Mouse (Mus musculus) embryonic facial prominence, embryonic 10.5 days (tissue): ENCODE results near the gene Ttc25. TPM values are rescaled to one million over a fixed set of nuclear protein-coding genes. Genes with fewer than 3 reads are reported as not detected.
"Not testable (repeated sequence)": the region's sequence is repeated elsewhere in the genome, so short reads cannot be mapped to it uniquely, and the experiment has no call there.

ENCODE experiments used
- DNase-seq: peaks from one replicate; pipeline ENCODE4 v3.0.0-alpha.2; 2017; ENCODE audit warnings: low spot score
- H3K27ac ChIP-seq: fragments of 300-500 bp; sonication (generic); replicated peaks from 2 replicates; pipeline ENCODE4 v1.5.1; 2016; ENCODE audit warnings: mild to moderate bottlenecking
- H3K27me3 ChIP-seq: fragments of 300-500 bp; sonication (generic); replicated peaks from 2 replicates; pipeline ENCODE4 v1.6.1; 2016; ENCODE audit warnings: low read depth, mild to moderate bottlenecking; ENCODE audit not compliant: poor library complexity, severe bottlenecking
- H3K36me3 ChIP-seq: fragments of 300-500 bp; sonication (generic); replicated peaks from 2 replicates; pipeline ENCODE4 v1.6.1; 2016; ENCODE audit warnings: mild to moderate bottlenecking, moderate library complexity
- H3K4me1 ChIP-seq: fragments of 300-500 bp; sonication (generic); 2 replicates; pipeline ENCODE4 v1.6.1; 2016
- H3K4me3 ChIP-seq: fragments of 300-500 bp; sonication (generic); 2 replicates; pipeline ENCODE4 v1.5.1; 2016; ENCODE audit warnings: mild to moderate bottlenecking, moderate library complexity
- H3K9me3 ChIP-seq: fragments of 300-500 bp; sonication (generic); 2 replicates; pipeline ENCODE4 v1.6.1; 2016; ENCODE audit warnings: mild to moderate bottlenecking
- WGBS: fragments of 180-500 bp; shearing (Covaris S2); methylation state at CpG from one replicate; pipeline ENCODE4 v1.1.7; 2016; 5-methylcytosine and 5-hydroxymethylcytosine counted together
- polyA plus RNA-seq: library from polyadenylated mRNA; unstranded; fragments of >200 nt; fragmentation: Nextera tagmentation; extraction: Ambion mirVana; gene quantifications from 2 replicates; pipeline ENCODE4 v1.2.1, GENCODE M21; 2016

The Ttc25 gene
- polyA plus RNA-seq, 1 experiment from 2014 or later = 1.4 TPM

GRCm38 (mm10) chr11:100577852-100578599 is 32.6 kb downstream of the Ttc25 start:
- DNase-seq = no peak
- Histone ChIP-seq H3K4me1 (peaks cover 17% of the 10 kb centered on the region), H3K27me3 (peaks cover 16% of the 10 kb centered on the region), H3K36me3 (peaks cover 67% of the 10 kb centered on the region), H3K4me3 (no peak overlapping the region), H3K9me3 (no peaks in the 10 kb centered on the region), H3K27ac (no peak overlapping the region)
- WGBS = 86% methylated on average over 8 of the region's 8 CpGs

GRCm38 (mm10) chr11:100579116-100579799 is 33.9 kb downstream of the Ttc25 start:
- Histone ChIP-seq H3K4me3 (no peak overlapping the region), H3K27me3 (peaks cover 15% of the 10 kb centered on the region), H3K9me3 (no peaks in the 10 kb centered on the region), H3K36me3 (peaks cover 79% of the 10 kb centered on the region), H3K27ac (no peak overlapping the region), H3K4me1 (peaks cover 17% of the 10 kb centered on the region)
- 93% methylated on average over 9 of the region's 9 CpGs for WGBS
- DNase-seq = no peak

GRCm38 (mm10) chr11:100580275-100580674 is 34.9 kb downstream of the Ttc25 start:
- H3K4me1 ChIP-seq = peaks cover 10% of the 10 kb centered on the region
- DNase-seq = no peak
- WGBS = 90% methylated on average over 13 of the region's 13 CpGs
- H3K9me3 ChIP-seq = no peaks in the 10 kb centered on the region
- H3K27ac ChIP-seq = no peak overlapping the region
- peaks cover 89% of the 10 kb centered on the region for H3K36me3 ChIP-seq
- H3K27me3 ChIP-seq = peaks cover 15% of the 10 kb centered on the region
- H3K4me3 ChIP-seq = no peak overlapping the region

GRCm38 (mm10) chr11:100581756-100582155 is 36.3 kb downstream of the Ttc25 start:
- no peak overlapping the region for H3K4me3 ChIP-seq
- DNase-seq = no peak
- 93% methylated on average over 4 of the region's 4 CpGs for WGBS
- H3K4me1 ChIP-seq = no peaks in the 10 kb centered on the region
- H3K27me3 ChIP-seq = 0 out of 2 replicates have a peak, but pooled peaks cover under 1% of the 10 kb centered on the region
- H3K27ac ChIP-seq = no peak overlapping the region
- H3K9me3 ChIP-seq = no peaks in the 10 kb centered on the region
- peaks cover 98% of the 10 kb centered on the region for H3K36me3 ChIP-seq

GRCm38 (mm10) chr11:100582413-100582812 is 37.0 kb downstream of the Ttc25 start:
- H3K9me3 ChIP-seq, H3K27me3 ChIP-seq, H3K4me3 ChIP-seq, H3K4me1 ChIP-seq, DNase-seq, H3K27ac ChIP-seq: not testable (repeated sequence)
- H3K36me3 ChIP-seq = peaks cover 98% of the 10 kb centered on the region
- WGBS = 94% methylated on average over 1 of the region's 1 CpGs

GRCm38 (mm10) chr11:100582836-100583235 is 37.4 kb downstream of the Ttc25 start:
- Histone ChIP-seq H3K4me3 (no peak overlapping the region), H3K27ac (no peak overlapping the region), H3K4me1 (no peaks in the 10 kb centered on the region), H3K36me3 (peaks cover 100% of the 10 kb centered on the region), H3K9me3 (no peaks in the 10 kb centered on the region), H3K27me3 (no peaks in the 10 kb centered on the region)
- DNase-seq = no peak
- WGBS = 93% methylated on average over 2 of the region's 2 CpGs

- Histone ChIP-seq H3K4me3 (no peak overlapping the region), H3K9me3 (no peaks in the 10 kb centered on the region), H3K4me1 (no peaks in the 10 kb centered on the region), H3K36me3 (peaks cover 100% of the 10 kb centered on the region), H3K27ac (no peak overlapping the region), H3K27me3 (no peaks in the 10 kb centered on the region)
- no peak for DNase-seq
- 92% methylated on average over 7 of the region's 7 CpGs for WGBS
These were observed 39.2 kb downstream of the Ttc25 start for GRCm38 (mm10) chr11:100584561-100584961.

GRCm38 (mm10) chr11:100585148-100585547 is 39.7 kb downstream of the Ttc25 start:
- no peaks in the 10 kb centered on the region for H3K4me1 ChIP-seq
- H3K27me3 ChIP-seq = no peaks in the 10 kb centered on the region
- no peak overlapping the region for H3K4me3 ChIP-seq
- 97% methylated on average over 3 of the region's 3 CpGs for WGBS
- DNase-seq = no peak
- no peaks in the 10 kb centered on the region for H3K9me3 ChIP-seq
- H3K27ac ChIP-seq = no peak overlapping the region
- H3K36me3 ChIP-seq = peaks cover 100% of the 10 kb centered on the region

GRCm38 (mm10) chr11:100588462-100588861 is 43.1 kb downstream of the Ttc25 start:
- Histone ChIP-seq H3K9me3 (no peaks in the 10 kb centered on the region), H3K27ac (no peak overlapping the region), H3K4me1 (no peaks in the 10 kb centered on the region), H3K4me3 (no peak overlapping the region), H3K36me3 (peaks cover 100% of the 10 kb centered on the region), H3K27me3 (no peaks in the 10 kb centered on the region)
- WGBS = 94% methylated on average over 2 of the region's 2 CpGs
- DNase-seq = no peak

- Histone ChIP-seq H3K36me3 (peaks cover 100% of the 10 kb centered on the region), H3K4me1 (no peaks in the 10 kb centered on the region), H3K9me3 (no peaks in the 10 kb centered on the region), H3K4me3 (no peak overlapping the region), H3K27me3 (no peaks in the 10 kb centered on the region), H3K27ac (no peak overlapping the region)
- WGBS = 87% methylated on average over 11 of the region's 11 CpGs
- DNase-seq = no peak
These were observed 47.1 kb downstream of the Ttc25 start for GRCm38 (mm10) chr11:100592346-100593046.

GRCm38 (mm10) chr11:100594608-100595007 is 49.2 kb downstream of the Ttc25 start:
- 93% methylated on average over 7 of the region's 7 CpGs for WGBS
- H3K27ac ChIP-seq = no peak overlapping the region
- H3K27me3 ChIP-seq = no peaks in the 10 kb centered on the region
- peaks cover 100% of the 10 kb centered on the region for H3K36me3 ChIP-seq
- no peak for DNase-seq
- H3K9me3 ChIP-seq = no peaks in the 10 kb centered on the region
- H3K4me1 ChIP-seq = no peaks in the 10 kb centered on the region
- H3K4me3 ChIP-seq = no peak overlapping the region

GRCm38 (mm10) chr11:100595533-100595932 is 50.1 kb downstream of the Ttc25 start:
- peaks cover 100% of the 10 kb centered on the region for H3K36me3 ChIP-seq

More at GRCm38 (mm10) chr11:100595533-100595932, 50.1 kb downstream of the Ttc25 start:
- Histone ChIP-seq H3K27me3 (no peaks in the 10 kb centered on the region), H3K27ac (no peak overlapping the region), H3K4me3 (no peak overlapping the region), H3K9me3 (no peaks in the 10 kb centered on the region), H3K4me1 (no peaks in the 10 kb centered on the region)
- 91% methylated on average over 4 of the region's 4 CpGs for WGBS
- DNase-seq = no peak
